Mouse (Mus musculus) stomach, postnatal 0 days (tissue): Measurements from ENCODE around the gene Hagh. TPM values are rescaled to one million over a fixed set of nuclear protein-coding genes. Genes with fewer than 3 reads are reported as not detected.

Experiments used
- ATAC-seq: fragments of 200-750 bp; cut with Nextera tagmentation; 2 replicates; pipeline ENCODE4 v1.8.0; 2017; ENCODE audit not compliant: low FRiP score, low TSS enrichment
- DNase-seq: peaks from one replicate; pipeline ENCODE4 v3.0.0-alpha.2; 2016; ENCODE audit warnings: low spot score
- H3K27ac ChIP-seq: fragments of 300-500 bp; sonication (generic); replicated peaks from 2 replicates; pipeline ENCODE4 v1.5.1; 2014; ENCODE audit warnings: mild to moderate bottlenecking, control low read depth
- H3K27me3 ChIP-seq: fragments of 300-500 bp; sonication (generic); 2 replicates; pipeline ENCODE4 v1.6.1; 2014; ENCODE audit warnings: low read length; ENCODE audit not compliant: control insufficient read depth, insufficient read depth
- H3K36me3 ChIP-seq: fragments of 300-500 bp; sonication (generic); 2 replicates; pipeline ENCODE4 v1.6.1; 2014; ENCODE audit warnings: low read length, mixed read lengths; ENCODE audit not compliant: control insufficient read depth, insufficient read depth
- H3K4me1 ChIP-seq: fragments of 300-500 bp; sonication (generic); replicated peaks from 2 replicates; pipeline ENCODE4 v1.6.1; 2014; ENCODE audit warnings: antibody characterized with exemption; ENCODE audit not compliant: control insufficient read depth, insufficient read depth
- H3K4me2 ChIP-seq: fragments of 300-500 bp; sonication (generic); replicated peaks from 2 replicates; pipeline ENCODE4 v1.6.1; 2014; ENCODE audit warnings: low read depth, mild to moderate bottlenecking, control low read depth, moderate library complexity
- H3K4me3 ChIP-seq: fragments of 300-500 bp; sonication (generic); 2 replicates; pipeline ENCODE4 v1.5.1; 2014; ENCODE audit warnings: low read depth, low read length, control low read depth
- H3K9ac ChIP-seq: fragments of 300-500 bp; sonication (generic); 2 replicates; pipeline ENCODE4 v1.6.1; 2014; ENCODE audit warnings: mild to moderate bottlenecking, low read length, control low read depth, mixed read lengths
- H3K9me3 ChIP-seq: fragments of 300-500 bp; sonication (generic); 2 replicates; pipeline ENCODE4 v1.6.1; 2016; ENCODE audit warnings: low read length; ENCODE audit not compliant: control insufficient read depth
- CTCF ChIP-seq: IDR thresholded peaks from 2 replicates; pipeline ENCODE4 v1.5.1; 2016; ENCODE audit warnings: antibody characterized with exemption, low read depth, mild to moderate bottlenecking, moderate library complexity
- EP300 ChIP-seq: optimal IDR thresholded peaks from 2 replicates; pipeline ENCODE3; 2016; ENCODE audit warnings: antibody characterized with exemption
- WGBS: fragments of 180-500 bp; shearing (Covaris S2); extraction: QIAGEN DNeasy Blood & Tissue Kit; methylation state at CpG from one replicate; pipeline ENCODE4 v1.1.7; 2014; 5-methylcytosine and 5-hydroxymethylcytosine counted together
- polyA plus RNA-seq: library from polyadenylated mRNA; unstranded; fragments of >200 nt; fragmentation: Nextera tagmentation; extraction: Ambion mirVana; gene quantifications from 2 replicates; pipeline ENCODE4 v1.2.1, GENCODE M21; 2015

Gene Hagh
- polyA plus RNA-seq, 1 experiment from 2014 or later: 51.3 TPM

GRCm38 (mm10) chr17:24907591-24907990 is 67.6 kb downstream of the Hagh start:
- Histone ChIP-seq H3K27me3 (no peaks in the 10 kb centered on the region), H3K4me1 (no peaks in the 10 kb centered on the region), H3K9me3 (no peaks in the 10 kb centered on the region), H3K27ac (no peak overlapping the region), H3K9ac (no peak overlapping the region), H3K36me3 (peaks cover 45% of the 10 kb centered on the region), H3K4me3 (no peak overlapping the region), H3K4me2 (no peak overlapping the region)
- no peak for ATAC-seq
- TF ChIP-seq CTCF (no peak), EP300 (no peak)
- WGBS: 88% methylated on average over 2 of the region's 2 CpGs
- no peak for DNase-seq

GRCm38 (mm10) chr17:24913984-24914383 is 74.0 kb downstream of the Hagh start:
- Histone ChIP-seq H3K27me3 (no peaks in the 10 kb centered on the region), H3K36me3 (peaks cover 35% of the 10 kb centered on the region)

More at GRCm38 (mm10) chr17:24913984-24914383, 74.0 kb downstream of the Hagh start:
- Histone ChIP-seq H3K4me1 (no peaks in the 10 kb centered on the region), H3K9me3 (no peaks in the 10 kb centered on the region), H3K4me3 (no peak overlapping the region), H3K4me2 (no peak overlapping the region), H3K9ac (no peak overlapping the region), H3K27ac (no peak overlapping the region)
- no peak for DNase-seq
- no peak for ATAC-seq
- TF ChIP-seq CTCF (no peak), EP300 (no peak)

Other genes with a start within 250 kb of the Hagh start
- 36.2 and 37.0 TPM in 2 replicates for gene Tsc2, start 207.5 kb upstream of the Hagh start, polyA plus RNA-seq
- 8.0 and 8.4 TPM in 2 replicates for gene Nthl1, start 207.5 kb upstream of the Hagh start, polyA plus RNA-seq
- 37.9 and 38.0 TPM in 2 replicates for gene Slc9a3r2, start 189.8 kb upstream of the Hagh start, polyA plus RNA-seq
- gene Npw, start 181.7 kb upstream of the Hagh start, polyA plus RNA-seq: 1.2 and 1.8 TPM in 2 replicates
- 9.7 and 12.4 TPM in 2 replicates for gene Zfp598, start 170.5 kb upstream of the Hagh start, polyA plus RNA-seq
- 5.0 and 5.9 TPM in 2 replicates for gene Syngr3, start 150.2 kb upstream of the Hagh start, polyA plus RNA-seq
- gene Gfer, start 144.0 kb upstream of the Hagh start, polyA plus RNA-seq: 27.2 and 27.7 TPM in 2 replicates
- 3.3 and 3.7 TPM in 2 replicates for gene Noxo1, start 143.9 kb upstream of the Hagh start, polyA plus RNA-seq
- gene Tbl3, start 132.5 kb upstream of the Hagh start, polyA plus RNA-seq: 33.7 and 36.3 TPM in 2 replicates
- gene Rnf151, start 122.1 kb upstream of the Hagh start, polyA plus RNA-seq: 0.10 TPM in 1 of 2 replicates, not detected in the other
- gene Rps2, start 122.0 kb upstream of the Hagh start, polyA plus RNA-seq: 1,081 and 1,135 TPM in 2 replicates
- gene Ndufb10, start 115.7 kb upstream of the Hagh start, polyA plus RNA-seq: 256 and 269 TPM in 2 replicates
- 0.23 and 0.28 TPM in 2 replicates for gene Rpl3l, start 112.3 kb upstream of the Hagh start, polyA plus RNA-seq
- 51.7 and 54.2 TPM in 2 replicates for gene Msrb1, start 103.5 kb upstream of the Hagh start, polyA plus RNA-seq
- gene Hs3st6, start 87.2 kb upstream of the Hagh start, polyA plus RNA-seq: 1.4 and 1.8 TPM in 2 replicates
- 0.05 TPM in 1 of 2 replicates, not detected in the other for gene Meiob, start 35.9 kb upstream of the Hagh start, polyA plus RNA-seq
- gene Fahd1, start 10.2 kb downstream of the Hagh start, polyA plus RNA-seq: 24.1 and 25.1 TPM in 2 replicates
- gene Igfals, start 25.9 kb downstream of the Hagh start, polyA plus RNA-seq: 5.6 and 5.9 TPM in 2 replicates
- 39.4 and 40.5 TPM in 2 replicates for gene Nubp2, start 46.2 kb downstream of the Hagh start, polyA plus RNA-seq
- 45.5 and 47.8 TPM in 2 replicates for gene Spsb3, start 46.5 kb downstream of the Hagh start, polyA plus RNA-seq
- gene Eme2, start 54.9 kb downstream of the Hagh start, polyA plus RNA-seq: 15.6 and 17.6 TPM in 2 replicates
- gene Mrps34, start 55.0 kb downstream of the Hagh start, polyA plus RNA-seq: 102 and 104 TPM in 2 replicates
- 39.8 and 40.2 TPM in 2 replicates for gene Nme3, start 56.4 kb downstream of the Hagh start, polyA plus RNA-seq
- gene Mapk8ip3, start 96.8 kb downstream of the Hagh start, polyA plus RNA-seq: 6.2 and 6.5 TPM in 2 replicates
- 51.8 and 53.9 TPM in 2 replicates for gene Jpt2, start 120.5 kb downstream of the Hagh start, polyA plus RNA-seq
- gene Cramp1l, start 175.6 kb downstream of the Hagh start, polyA plus RNA-seq: 2.2 and 2.8 TPM in 2 replicates
- gene Ift140, start 175.9 kb downstream of the Hagh start, polyA plus RNA-seq: 4.1 and 4.2 TPM in 2 replicates
- gene Tmem204, start 243.4 kb downstream of the Hagh start, polyA plus RNA-seq: 16.8 and 19.0 TPM in 2 replicates